In the genomic region with DNA sequence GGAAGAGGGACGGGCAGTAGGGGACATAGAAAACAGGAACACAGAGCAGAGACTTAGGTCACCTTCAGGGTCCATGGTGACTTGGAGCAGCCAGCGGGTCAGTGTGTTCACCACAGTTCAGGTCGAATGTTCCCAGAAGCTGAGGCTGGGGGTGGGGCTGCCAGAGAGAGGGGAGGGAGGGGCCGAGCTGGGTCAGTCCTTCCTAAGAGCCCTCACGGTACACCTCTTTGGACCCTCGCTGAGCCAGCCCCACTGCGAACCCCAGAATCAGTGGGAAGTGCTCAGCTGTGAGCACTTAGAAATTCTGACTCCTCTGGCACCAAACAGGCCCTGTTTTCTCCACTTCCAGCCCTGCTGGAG, we compare ENCODE assay signal across 9 mouse cellular contexts. TPM values are rescaled to one million over a fixed set of nuclear protein-coding genes. Genes with fewer than 3 reads are reported as not detected.
DNase-seq lines count a peak whose midpoint lies in the region; ATAC-seq lines count a peak whose summit lies in the region.
"Had no signal": no experiment of that assay in that cellular context is flagged by ENCODE, and none has a peak within 500 bp of the region (broad histone marks: within the 10 kb centered on the region; RNA-seq: fewer than 3 reads in every experiment).

A gene (minus strand): TSS at position 316 of the 360 bp plus-strand sequence.

- WGBS in midbrain, embryonic 10.5 days: 0% methylated on average over 7 of the region's 7 CpGs
- WGBS in midbrain, embryonic 16.5 days: 8% methylated on average over 7 of the region's 7 CpGs
- 13% methylated on average over 7 of the region's 7 CpGs for WGBS in embryonic facial prominence, embryonic 13.5 days
- WGBS in neural tube, embryonic 15.5 days: 6% methylated on average over 7 of the region's 7 CpGs

- no peak for ATAC-seq in midbrain, embryonic 16.5 days
- ATAC-seq in embryonic facial prominence, embryonic 13.5 days (ENCODE audit: insufficient number of reproducible peaks, insufficient read depth, low FRiP score, low TSS enrichment, low read depth): no peak
- ATAC-seq in neural tube, embryonic 15.5 days (ENCODE audit: low FRiP score): no peak

- no peak within 1 kb of the TSS for H3K4me2 ChIP-seq in midbrain, embryonic 16.5 days (ENCODE audit: low read length)
- H3K4me2 ChIP-seq in embryonic facial prominence, embryonic 13.5 days: peak within 1 kb of the TSS; percentile 27
- 0 out of 2 replicates have a peak within 1 kb of the TSS, but pooled peaks have one; percentile 5 for H3K4me2 ChIP-seq in neural tube, embryonic 15.5 days

- peaks cover 8% of the 10 kb centered on the region; the same call in 1 of the 2 replicates for H3K9me3 ChIP-seq in midbrain, embryonic 10.5 days (replicated peaks)
- no peaks in the 10 kb centered on the region for H3K9me3 ChIP-seq in midbrain, embryonic 16.5 days (replicated peaks; ENCODE audit: control insufficient read depth, low read length, poor library complexity, severe bottlenecking)
- peaks cover 9% of the 10 kb centered on the region for H3K9me3 ChIP-seq in embryonic facial prominence, embryonic 13.5 days
- no peaks in the 10 kb centered on the region; the same call in 1 of the 2 replicates for H3K9me3 ChIP-seq in neural tube, embryonic 15.5 days (replicated peaks)

- H3K4me3 ChIP-seq in midbrain, embryonic 10.5 days: peak within 1 kb of the TSS; percentile 47
- H3K4me3 ChIP-seq in midbrain, embryonic 16.5 days (ENCODE audit: low read depth, low read length): no peak within 1 kb of the TSS
- H3K4me3 ChIP-seq in embryonic facial prominence, embryonic 13.5 days: peak within 1 kb of the TSS; percentile 6; the same call in 1 of the 2 replicates
- no peak within 1 kb of the TSS for H3K4me3 ChIP-seq in neural tube, embryonic 15.5 days (replicated peaks)
- H3K4me3 ChIP-seq: myocyte had no signal

- peak; percentile 44 for DNase-seq in midbrain, embryonic 10.5 days (ENCODE audit: low spot score)
- DNase-seq in kidney, postnatal 14 days: peak; percentile 53
- no peak for DNase-seq in urinary bladder, adult 18-20 months (ENCODE audit: low spot score in 2 of 2)
- no peak for DNase-seq in urinary bladder, adult 2 months (ENCODE audit: low spot score)
- DNase-seq: cerebellum, postnatal 10 days had no signal

- H3K27ac ChIP-seq in midbrain, embryonic 10.5 days (replicated peaks): peak within 1 kb of the TSS; percentile 80
- H3K27ac ChIP-seq in midbrain, embryonic 16.5 days (ENCODE audit: low read length): no peak within 1 kb of the TSS
- no peak within 1 kb of the TSS; the same call in 1 of the 2 replicates for H3K27ac ChIP-seq in embryonic facial prominence, embryonic 13.5 days
- no peak within 1 kb of the TSS for H3K27ac ChIP-seq in neural tube, embryonic 15.5 days (replicated peaks)

- H3K27me3 ChIP-seq in midbrain, embryonic 10.5 days (ENCODE audit: low read depth, poor library complexity, severe bottlenecking): peaks cover 41% of the 10 kb centered on the region
- H3K27me3 ChIP-seq in midbrain, embryonic 16.5 days (ENCODE audit: control insufficient read depth, insufficient read depth, low read depth, low read length): peaks cover 9% of the 10 kb centered on the region
- peaks cover 42% of the 10 kb centered on the region for H3K27me3 ChIP-seq in embryonic facial prominence, embryonic 13.5 days
- peaks cover 26% of the 10 kb centered on the region for H3K27me3 ChIP-seq in neural tube, embryonic 15.5 days (replicated peaks)

- H3K36me3 ChIP-seq in midbrain, embryonic 10.5 days: no peaks in the 10 kb centered on the region
- no peaks in the 10 kb centered on the region for H3K36me3 ChIP-seq in midbrain, embryonic 16.5 days (ENCODE audit: control insufficient read depth, insufficient read depth, low read length)
- no peaks in the 10 kb centered on the region for H3K36me3 ChIP-seq in embryonic facial prominence, embryonic 13.5 days
- H3K36me3 ChIP-seq in neural tube, embryonic 15.5 days: no peaks in the 10 kb centered on the region

- H3K4me1 ChIP-seq in midbrain, embryonic 10.5 days: peaks cover 39% of the 10 kb centered on the region
- H3K4me1 ChIP-seq in midbrain, embryonic 16.5 days (ENCODE audit: control insufficient read depth, insufficient read depth, low read length): no peaks in the 10 kb centered on the region
- peaks cover 20% of the 10 kb centered on the region for H3K4me1 ChIP-seq in embryonic facial prominence, embryonic 13.5 days
- 0 out of 2 replicates have a peak, but pooled peaks cover 8% of the 10 kb centered on the region for H3K4me1 ChIP-seq in neural tube, embryonic 15.5 days

- no peak within 1 kb of the TSS for H3K9ac ChIP-seq in midbrain, embryonic 16.5 days (ENCODE audit: low read depth, low read length)
- H3K9ac ChIP-seq in embryonic facial prominence, embryonic 13.5 days: 0 out of 2 replicates have a peak within 1 kb of the TSS, but pooled peaks have one; percentile 36
- no peak within 1 kb of the TSS for H3K9ac ChIP-seq in neural tube, embryonic 15.5 days (replicated peaks)

RNA-seq across cellular contexts. Expression of the gene that starts here (rescaled TPM):
- 7.2 and 10.3 TPM in 2 replicates for polyA plus RNA-seq in midbrain, embryonic 10.5 days (2016; fragmentation: Nextera tagmentation; extraction: Ambion mirVana)
- polyA plus RNA-seq in midbrain, embryonic 16.5 days (2015; fragmentation: Nextera tagmentation; extraction: Ambion mirVana): 0.68 and 0.77 TPM in 2 replicates
- 1.1 and 1.2 TPM in 2 replicates for polyA plus RNA-seq in embryonic facial prominence, embryonic 13.5 days (2015; fragmentation: Nextera tagmentation; extraction: Ambion mirVana)
- polyA plus RNA-seq in neural tube, embryonic 15.5 days (2015; fragmentation: Nextera tagmentation; extraction: Ambion mirVana): 0.75 and 1.1 TPM in 2 replicates
- 0.80 and 0.81 TPM in 2 replicates for polyA plus RNA-seq in urinary bladder, adult 2 months (2012; rRNA removed)

Comparison
In these comparisons a context has a peak if more than half of its experiments do, and no peak if none do; other contexts are left out.
1. H3K4me3 ChIP-seq: peak in midbrain, embryonic 10.5 days (single experiment) and embryonic facial prominence, embryonic 13.5 days (single experiment); none in midbrain, embryonic 16.5 days (single experiment) and neural tube, embryonic 15.5 days (single experiment).
2. DNase-seq: peak in midbrain, embryonic 10.5 days (single experiment) and kidney, postnatal 14 days (single experiment); none in urinary bladder, adult 18-20 months (0 of 2) and urinary bladder, adult 2 months (single experiment).